Mouse (Mus musculus): ENCODE measurements around the gene Gfod1. TPM values are rescaled to one million over a fixed set of nuclear protein-coding genes. Genes with fewer than 3 reads are reported as not detected.

Gfod1 gene
- polyA plus RNA-seq (2015; fragmentation: Nextera tagmentation; extraction: Ambion mirVana): 1.9 and 2.7 TPM in 2 replicates

DNA sequence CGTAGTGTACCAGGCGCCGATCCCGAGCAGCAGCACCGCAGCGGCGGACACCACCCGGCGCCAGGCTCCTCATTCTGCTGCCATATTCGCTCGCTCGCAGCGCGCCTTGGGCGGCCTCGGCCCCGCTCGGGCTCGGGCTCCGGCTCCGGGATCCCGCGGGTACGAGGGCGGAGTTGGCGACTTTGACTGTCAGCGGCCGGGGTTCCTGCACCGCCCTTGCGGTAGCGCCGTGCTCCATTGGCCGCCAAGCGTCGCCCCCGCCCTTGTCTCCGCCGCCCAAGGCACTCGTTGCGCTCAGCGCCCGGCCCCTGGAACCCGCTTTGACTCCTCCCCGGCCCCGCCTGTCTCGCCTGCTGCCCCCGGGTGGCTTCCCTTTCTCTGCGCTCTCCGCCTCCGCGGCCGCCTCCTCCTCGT is at the start of gene Gfod1:
Gene Gfod1, minus strand, starts transcription at position 155 of the 414 bp plus-strand sequence.
- peak within 1 kb of the TSS; percentile 80 for H3K9ac ChIP-seq (replicated peaks)
- H3K27ac ChIP-seq (replicated peaks): peak within 1 kb of the TSS; percentile 90
- H3K27me3 ChIP-seq (replicated peaks): no peaks in the 10 kb centered on the region
- no peaks in the 10 kb centered on the region for H3K36me3 ChIP-seq
- 1% methylated on average over 50 of the region's 53 CpGs for WGBS
- H3K4me3 ChIP-seq (replicated peaks): peak within 1 kb of the TSS; percentile 80
- H3K4me2 ChIP-seq: peak within 1 kb of the TSS; percentile 79
- no peaks in the 10 kb centered on the region for H3K9me3 ChIP-seq (replicated peaks)
- peak; percentile 94 for ATAC-seq (ENCODE audit: low FRiP score)
- H3K4me1 ChIP-seq: peaks cover 46% of the 10 kb centered on the region

DNA sequence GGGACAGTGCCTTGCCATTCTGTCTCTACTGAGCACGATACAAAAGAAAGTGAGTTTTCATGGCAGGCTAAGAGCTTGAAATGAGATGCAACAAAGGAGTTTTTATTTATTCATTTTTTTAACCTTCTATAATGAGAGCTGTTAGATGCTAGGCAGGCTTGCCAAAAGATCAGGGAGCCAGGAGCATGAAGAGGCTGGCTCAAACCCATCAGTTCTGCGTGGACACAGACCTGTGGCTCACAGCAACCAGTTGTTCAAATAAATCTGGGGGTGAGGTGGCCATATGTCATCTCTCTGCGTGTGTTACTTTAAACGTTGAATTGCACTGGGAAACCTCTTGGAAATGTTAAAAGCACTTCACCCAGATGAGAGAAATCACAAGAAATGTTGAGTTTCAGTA is 49.4 kb upstream of the Gfod1 start:
- ATAC-seq (ENCODE audit: low FRiP score): no peak
- Histone ChIP-seq H3K27ac (replicated peaks) (no peak overlapping the region), H3K4me2 (no peak overlapping the region), H3K36me3 (no peaks in the 10 kb centered on the region), H3K4me3 (replicated peaks) (no peak overlapping the region), H3K27me3 (replicated peaks) (no peaks in the 10 kb centered on the region), H3K9me3 (replicated peaks) (no peaks in the 10 kb centered on the region), H3K9ac (replicated peaks) (no peak overlapping the region), H3K4me1 (0 out of 2 replicates have a peak, but pooled peaks cover 6% of the 10 kb centered on the region)
- WGBS: 70% methylated on average over 4 of the region's 4 CpGs

DNA sequence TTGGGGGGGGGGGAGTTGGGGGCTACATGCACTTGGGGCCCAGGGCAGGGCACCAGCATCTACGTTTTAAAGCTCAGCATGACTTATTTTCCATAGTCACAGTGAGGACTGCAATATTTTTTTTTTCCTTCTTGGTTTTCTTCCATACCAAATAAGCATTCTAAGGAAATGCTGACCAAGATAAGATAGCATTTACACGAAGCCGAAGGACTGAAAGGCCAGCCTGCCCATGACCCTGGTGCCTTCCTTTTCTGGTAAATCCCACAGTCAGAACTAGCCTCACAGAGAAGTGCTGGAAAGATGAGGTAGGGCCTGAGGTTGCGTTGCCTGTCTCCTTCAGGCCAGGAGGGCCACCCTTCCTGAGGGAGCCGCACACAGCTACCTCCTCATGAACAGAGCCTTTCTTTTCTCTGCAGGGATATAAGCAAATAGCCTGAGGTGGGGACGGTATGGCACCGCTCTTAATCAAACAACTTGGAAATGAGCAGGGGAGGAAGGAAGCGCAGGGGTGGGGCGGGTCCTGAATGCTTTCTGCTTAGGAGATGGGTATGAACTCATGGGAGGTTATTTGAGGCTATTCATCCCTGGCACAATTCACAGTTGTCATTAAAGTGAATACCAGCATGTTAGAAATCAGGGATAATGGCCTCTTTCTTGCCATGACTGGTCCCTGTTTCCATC is 46.7 kb upstream of the Gfod1 start:
- Histone ChIP-seq H3K9me3 (replicated peaks) (no peaks in the 10 kb centered on the region), H3K4me3 (replicated peaks) (no peak overlapping the region), H3K27ac (replicated peaks) (no peak overlapping the region), H3K27me3 (replicated peaks) (no peaks in the 10 kb centered on the region), H3K4me2 (no peak overlapping the region), H3K4me1 (0 out of 2 replicates have a peak, but pooled peaks cover 6% of the 10 kb centered on the region), H3K9ac (replicated peaks) (no peak overlapping the region), H3K36me3 (no peaks in the 10 kb centered on the region)
- no peak for ATAC-seq (ENCODE audit: low FRiP score)
- 86% methylated on average over 9 of the region's 9 CpGs for WGBS

DNA sequence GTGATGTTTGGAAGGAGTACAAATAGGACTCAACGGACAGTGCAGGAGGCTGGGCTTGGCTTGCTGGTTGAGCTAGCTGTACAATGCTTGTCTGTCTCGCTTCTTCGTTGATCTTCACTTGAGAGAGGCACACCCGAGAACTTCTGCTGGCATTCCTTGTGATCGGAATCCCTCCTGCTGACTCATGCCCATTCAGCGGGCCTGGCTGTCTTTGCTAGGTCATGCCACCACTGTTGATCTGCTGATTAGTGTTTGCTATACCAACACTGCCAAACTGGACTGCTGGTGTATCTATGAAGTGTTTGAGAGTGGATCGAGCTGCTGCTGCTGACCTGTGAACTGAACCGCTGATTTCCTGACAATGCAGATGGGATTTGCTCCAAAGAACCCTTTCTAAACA is 45.4 kb upstream of the Gfod1 start:
- WGBS: 91% methylated on average over 8 of the region's 8 CpGs
- no peak overlapping the region for H3K4me2 ChIP-seq
- H3K27me3 ChIP-seq (replicated peaks): no peaks in the 10 kb centered on the region
- no peak overlapping the region for H3K27ac ChIP-seq (replicated peaks)
- H3K4me3 ChIP-seq (replicated peaks): no peak overlapping the region
- H3K9ac ChIP-seq (replicated peaks): no peak overlapping the region
- no peak for ATAC-seq (ENCODE audit: low FRiP score)
- no peaks in the 10 kb centered on the region for H3K4me1 ChIP-seq
- H3K9me3 ChIP-seq (replicated peaks): no peaks in the 10 kb centered on the region
- H3K36me3 ChIP-seq: no peaks in the 10 kb centered on the region

DNA sequence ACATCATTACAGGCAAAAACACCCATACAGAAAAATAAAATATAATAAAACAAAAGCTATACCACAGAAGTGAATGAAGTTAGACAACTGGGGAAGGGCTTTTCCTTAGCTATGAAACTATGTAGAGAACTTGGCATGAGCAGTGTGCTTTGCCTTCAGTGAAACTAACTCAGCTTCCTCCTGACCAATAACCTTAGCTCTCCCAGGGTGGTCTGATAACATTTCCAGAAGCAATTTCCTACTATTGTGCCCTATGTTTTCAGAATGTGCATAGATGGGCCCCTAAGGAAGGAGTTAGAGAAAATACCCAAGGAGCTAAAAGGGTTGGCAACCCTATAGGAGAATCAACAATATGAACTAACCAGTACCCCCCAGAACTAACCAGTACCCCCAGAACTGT is 42.9 kb upstream of the Gfod1 start:
- no peaks in the 10 kb centered on the region for H3K9me3 ChIP-seq (replicated peaks)
- no peak overlapping the region for H3K4me2 ChIP-seq
- no peak for ATAC-seq (ENCODE audit: low FRiP score)
- H3K4me1 ChIP-seq: no peaks in the 10 kb centered on the region
- H3K27me3 ChIP-seq (replicated peaks): no peaks in the 10 kb centered on the region
- no peak overlapping the region for H3K9ac ChIP-seq (replicated peaks)
- no peak overlapping the region for H3K27ac ChIP-seq (replicated peaks)
- H3K4me3 ChIP-seq (replicated peaks): no peak overlapping the region
- H3K36me3 ChIP-seq: no peaks in the 10 kb centered on the region

DNA sequence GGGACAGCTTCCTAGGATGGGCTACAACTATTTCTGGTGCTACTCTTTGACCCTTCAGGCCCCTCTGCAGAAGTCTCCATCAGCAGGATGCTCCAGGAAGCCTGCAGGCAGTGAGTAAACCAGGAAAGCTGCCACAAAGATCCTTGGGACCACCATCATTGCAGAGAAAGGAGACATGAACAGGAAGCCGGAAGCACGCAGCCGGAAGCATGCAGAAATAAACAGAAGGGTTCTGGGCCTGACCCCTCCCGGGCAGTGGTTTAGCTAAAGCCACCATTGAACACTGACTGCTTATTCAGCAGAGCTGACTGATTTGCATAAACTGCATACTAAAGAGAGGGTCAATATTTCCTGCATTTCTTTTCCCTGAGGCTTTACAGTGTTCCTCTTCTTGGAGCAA is 34.7 kb upstream of the Gfod1 start:
- Histone ChIP-seq H3K4me1 (peaks cover 4% of the 10 kb centered on the region; the same call in 1 of the 2 replicates), H3K27ac (replicated peaks) (no peak overlapping the region), H3K9ac (replicated peaks) (no peak overlapping the region), H3K9me3 (replicated peaks) (no peaks in the 10 kb centered on the region), H3K4me2 (no peak overlapping the region), H3K27me3 (replicated peaks) (no peaks in the 10 kb centered on the region), H3K36me3 (no peaks in the 10 kb centered on the region), H3K4me3 (replicated peaks) (no peak overlapping the region)
- no peak for ATAC-seq (ENCODE audit: low FRiP score)
- WGBS: 40% methylated on average over 4 of the region's 4 CpGs

DNA sequence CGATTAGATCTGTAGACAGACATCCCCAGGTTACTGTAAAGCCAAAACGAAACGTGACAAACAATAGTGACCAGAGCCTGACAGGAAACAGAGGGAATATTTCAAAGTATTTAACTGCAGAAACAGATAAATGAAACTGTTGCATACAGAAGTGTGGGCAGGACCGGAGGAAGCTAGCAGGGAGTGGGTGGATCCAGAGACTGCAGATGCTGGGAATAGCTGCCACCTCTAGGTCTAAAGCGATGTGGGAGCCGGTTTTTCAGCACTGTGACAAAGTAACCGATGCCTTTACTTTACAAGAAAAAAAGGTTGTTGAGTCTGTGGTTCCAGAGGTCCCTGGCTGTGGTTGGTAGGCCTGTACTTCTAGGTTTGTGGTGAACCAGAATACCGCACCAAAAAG is 34.0 kb upstream of the Gfod1 start:
- Histone ChIP-seq H3K27ac (replicated peaks) (no peak overlapping the region), H3K4me2 (no peak overlapping the region), H3K27me3 (replicated peaks) (no peaks in the 10 kb centered on the region), H3K4me3 (replicated peaks) (no peak overlapping the region), H3K36me3 (no peaks in the 10 kb centered on the region), H3K9me3 (replicated peaks) (no peaks in the 10 kb centered on the region), H3K9ac (replicated peaks) (no peak overlapping the region), H3K4me1 (peaks cover 4% of the 10 kb centered on the region; the same call in 1 of the 2 replicates)
- ATAC-seq (ENCODE audit: low FRiP score): no peak
- WGBS: 94% methylated on average over 8 of the region's 8 CpGs

DNA sequence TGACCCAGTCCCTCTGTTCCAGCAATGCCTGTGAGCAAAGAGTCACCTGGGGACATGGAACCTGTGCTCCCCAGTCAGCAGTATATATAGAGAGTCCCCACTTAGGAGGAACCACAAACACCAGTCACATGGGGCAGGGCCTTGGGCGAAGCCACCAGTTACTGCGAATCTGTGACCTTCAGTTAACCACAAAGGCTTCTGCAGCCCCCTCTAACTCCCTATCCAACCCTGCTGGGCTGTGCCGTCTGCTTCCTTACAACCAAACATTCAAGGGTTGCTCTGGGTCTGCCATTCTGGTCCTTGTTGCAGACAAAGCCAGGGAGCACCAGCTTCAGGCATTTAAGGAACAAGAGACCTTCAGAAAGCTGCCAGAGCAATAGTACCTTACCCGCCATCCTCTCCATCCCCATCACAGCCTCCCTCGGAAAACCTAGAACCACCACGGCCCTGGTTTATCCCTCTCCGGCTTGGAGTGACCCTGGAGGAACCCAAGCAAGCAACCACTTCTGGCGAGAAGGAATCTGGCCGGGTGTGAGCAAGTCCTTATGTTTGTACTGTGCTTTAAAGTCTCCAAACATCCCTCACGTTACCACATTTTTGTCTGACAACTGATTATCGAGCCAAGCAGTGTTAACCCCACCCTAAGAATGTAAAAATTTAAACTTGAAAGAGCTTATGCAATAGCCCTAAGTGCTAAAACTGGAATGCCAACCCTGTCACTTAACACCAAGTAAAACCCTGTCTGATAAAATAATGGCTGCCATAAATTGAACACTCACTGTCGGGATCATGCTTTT is 32.7 kb upstream of the Gfod1 start:
- Histone ChIP-seq H3K36me3 (no peaks in the 10 kb centered on the region), H3K9ac (replicated peaks) (no peak overlapping the region), H3K27me3 (replicated peaks) (no peaks in the 10 kb centered on the region), H3K9me3 (replicated peaks) (no peaks in the 10 kb centered on the region), H3K4me3 (replicated peaks) (no peak overlapping the region), H3K4me1 (peaks cover 4% of the 10 kb centered on the region; the same call in 1 of the 2 replicates), H3K4me2 (no peak overlapping the region), H3K27ac (replicated peaks) (no peak overlapping the region)
- no peak for ATAC-seq (ENCODE audit: low FRiP score)
- WGBS: 77% methylated on average over 12 of the region's 12 CpGs

DNA sequence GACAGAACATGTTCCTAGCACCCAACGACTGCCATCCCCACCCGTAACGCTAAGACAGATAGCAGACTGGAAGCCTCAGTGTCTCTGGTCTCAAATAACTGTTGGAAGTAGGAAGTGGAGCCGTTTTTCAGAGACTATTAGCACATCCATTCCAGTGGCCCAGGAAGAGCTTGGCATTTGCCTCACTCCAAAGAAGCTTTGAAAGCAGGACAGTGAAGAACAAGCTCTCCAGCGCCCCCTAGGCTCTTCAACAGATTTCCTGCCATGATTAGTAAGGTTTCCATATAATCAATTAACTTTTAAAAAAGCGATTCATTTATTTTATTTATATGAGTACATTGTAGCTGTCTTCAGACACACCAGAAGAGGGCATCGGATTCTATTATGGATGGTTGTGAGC is 28.6 kb upstream of the Gfod1 start:
- 45% methylated on average over 7 of the region's 7 CpGs for WGBS
- Histone ChIP-seq H3K9ac (replicated peaks) (no peak overlapping the region), H3K4me2 (no peak overlapping the region), H3K36me3 (no peaks in the 10 kb centered on the region), H3K9me3 (replicated peaks) (no peaks in the 10 kb centered on the region), H3K4me1 (no peaks in the 10 kb centered on the region), H3K27ac (replicated peaks) (no peak overlapping the region), H3K4me3 (replicated peaks) (no peak overlapping the region), H3K27me3 (replicated peaks) (no peaks in the 10 kb centered on the region)
- no peak for ATAC-seq (ENCODE audit: low FRiP score)

DNA sequence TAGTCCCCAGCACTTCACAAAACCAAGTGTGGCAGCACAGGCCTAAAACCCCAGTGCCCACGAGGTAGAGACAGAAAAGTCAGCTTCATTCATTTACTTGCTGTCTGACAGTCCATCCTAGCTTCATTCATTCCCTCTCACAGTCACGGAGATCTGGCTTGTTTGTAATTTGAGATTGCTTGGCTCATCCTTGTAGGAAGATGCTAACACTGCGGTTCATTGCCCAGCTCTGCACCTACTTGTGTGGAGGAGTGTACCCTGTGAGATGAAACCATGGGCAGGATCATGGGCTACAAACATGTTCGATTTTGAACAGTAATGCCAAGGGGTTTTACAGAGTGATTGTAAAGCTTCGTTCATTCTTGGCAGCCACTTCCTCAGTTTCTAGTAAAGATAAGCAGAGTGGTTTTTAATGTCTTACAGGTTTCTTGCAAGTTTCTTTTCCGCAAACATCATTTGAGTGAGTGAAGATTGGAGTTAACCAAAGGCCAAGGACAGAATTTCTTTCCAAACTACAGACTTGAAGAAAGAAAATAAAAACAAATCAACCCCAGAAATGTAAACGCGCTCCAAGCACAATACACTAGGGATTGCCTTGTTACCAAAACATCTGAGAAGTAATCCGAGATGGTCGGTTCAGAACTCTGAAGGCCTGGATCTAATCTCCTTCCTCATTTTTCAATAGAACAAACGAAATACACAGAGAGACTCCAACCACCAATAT is 27.9 kb upstream of the Gfod1 start:
- H3K9ac ChIP-seq (replicated peaks): no peak overlapping the region
- H3K27ac ChIP-seq (replicated peaks): no peak overlapping the region
- no peaks in the 10 kb centered on the region for H3K9me3 ChIP-seq (replicated peaks)
- no peaks in the 10 kb centered on the region for H3K4me1 ChIP-seq
- WGBS: 78% methylated on average over 11 of the region's 11 CpGs
- H3K4me3 ChIP-seq (replicated peaks): no peak overlapping the region
- ATAC-seq (ENCODE audit: low FRiP score): no peak
- H3K27me3 ChIP-seq (replicated peaks): no peaks in the 10 kb centered on the region
- H3K4me2 ChIP-seq: no peak overlapping the region
- H3K36me3 ChIP-seq: no peaks in the 10 kb centered on the region

DNA sequence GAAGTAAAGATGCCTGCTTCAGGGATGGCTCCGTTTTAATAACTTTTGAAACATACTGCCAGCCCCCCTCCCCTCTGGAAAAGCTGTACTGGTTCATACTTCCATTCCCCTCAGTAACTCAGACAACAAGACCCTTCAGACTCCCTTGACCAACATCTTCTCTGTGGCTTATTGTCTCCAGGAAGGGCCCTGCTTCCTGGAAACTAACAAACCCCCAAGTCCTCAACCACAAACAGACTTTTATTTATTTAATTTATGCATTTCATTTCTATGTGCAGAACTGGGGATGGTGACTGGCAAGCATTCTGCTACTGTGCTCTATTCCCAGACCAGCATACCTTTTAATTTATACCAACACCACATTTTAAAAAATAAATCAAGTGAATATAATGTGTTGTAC is 21.5 kb upstream of the Gfod1 start:
- H3K27me3 ChIP-seq (replicated peaks): no peaks in the 10 kb centered on the region
- H3K4me2 ChIP-seq: no peak overlapping the region
- H3K4me1 ChIP-seq: no peaks in the 10 kb centered on the region
- H3K36me3 ChIP-seq: no peaks in the 10 kb centered on the region
- H3K27ac ChIP-seq (replicated peaks): no peak overlapping the region
- 75% methylated on average over 1 of the region's 1 CpGs for WGBS
- H3K9me3 ChIP-seq (replicated peaks): no peaks in the 10 kb centered on the region
- H3K4me3 ChIP-seq (replicated peaks): no peak overlapping the region
- ATAC-seq (ENCODE audit: low FRiP score): no peak
- no peak overlapping the region for H3K9ac ChIP-seq (replicated peaks)

All from neural tube, embryonic 15.5 days (tissue).